Mouse (Mus musculus) CD4-positive helper T cell, adult 2 months (primary cell): ENCODE results near the gene Ssbp3.

Experiments
- DNase-seq: peaks from one replicate; pipeline ENCODE4 v3.0.0-alpha.2; 2012; ENCODE audit warnings: low read depth, missing footprints, low spot score

Gene Ssbp3

DNA sequence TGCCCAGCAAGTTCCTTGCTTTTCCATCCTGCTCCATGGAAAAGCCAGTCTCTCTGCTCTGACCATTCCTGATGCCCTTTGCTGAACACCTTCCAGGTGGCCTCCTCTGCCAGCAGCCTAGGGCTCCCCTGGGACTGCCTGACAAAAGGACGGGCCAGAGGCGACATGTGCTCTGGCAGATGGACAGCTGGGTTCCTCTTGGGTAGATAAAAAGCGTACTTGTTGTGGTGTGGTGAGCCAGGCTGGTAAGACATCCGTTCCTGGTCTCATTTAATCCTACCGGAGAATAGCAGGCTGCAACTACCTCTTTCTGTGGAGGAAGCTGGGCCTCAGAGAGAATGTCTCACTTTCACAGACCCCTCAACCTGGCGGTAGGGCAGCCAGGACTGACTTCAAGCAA, 185.5 kb downstream of the Ssbp3 start:
- DNase-seq: no peak

DNA sequence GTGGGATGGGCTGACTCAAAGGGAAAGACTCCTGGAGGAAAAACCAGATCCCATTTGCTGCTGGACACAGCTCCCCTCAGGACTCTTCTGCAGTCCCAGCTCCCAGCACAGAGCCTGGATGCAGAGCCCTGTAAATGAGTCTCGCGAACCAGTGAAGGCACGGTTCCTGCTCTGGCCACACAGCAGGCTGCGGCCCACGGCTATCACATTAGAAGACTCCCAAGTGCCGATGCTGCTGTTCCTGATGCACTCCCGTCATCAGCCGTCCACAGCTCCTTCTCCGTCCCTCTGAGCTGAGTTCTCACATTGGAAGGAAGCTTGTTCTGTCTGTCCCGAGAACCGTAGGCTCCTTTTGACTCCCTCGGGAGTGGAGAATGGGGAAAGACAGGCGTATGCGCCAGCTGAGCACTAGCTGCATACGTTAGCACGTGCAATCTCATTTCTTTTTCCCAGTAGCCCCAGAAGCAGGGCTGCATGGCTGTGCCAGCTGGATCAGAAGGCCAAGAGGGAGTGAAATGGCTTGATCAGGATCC, 186.4 kb downstream of the Ssbp3 start, which contains the start of gene Cdcp2:
Gene Cdcp2, plus strand, starts transcription at position 51 of the 533 bp plus-strand sequence.
- no peak for DNase-seq

DNA sequence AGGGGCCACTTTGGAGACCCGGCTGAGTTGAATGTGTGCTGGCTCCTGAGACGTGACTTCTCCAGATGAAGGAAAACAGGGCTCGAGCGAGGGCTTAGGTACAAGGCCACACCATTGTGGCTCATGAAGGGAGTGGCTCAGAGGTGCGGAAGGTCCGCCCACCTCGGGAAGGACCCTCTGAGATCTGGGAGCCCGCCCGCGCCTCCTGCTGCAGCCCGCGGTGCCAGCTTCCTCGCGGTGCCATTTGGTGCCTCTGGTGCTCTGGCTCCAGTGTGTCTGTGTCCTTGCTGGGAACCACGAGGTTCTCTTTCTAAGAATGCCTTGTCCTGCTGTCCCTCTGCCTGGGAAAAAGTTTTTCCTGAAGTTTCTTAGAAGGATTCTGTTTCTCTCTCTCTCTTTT, 187.4 kb downstream of the Ssbp3 start:
- no peak for DNase-seq

DNA sequence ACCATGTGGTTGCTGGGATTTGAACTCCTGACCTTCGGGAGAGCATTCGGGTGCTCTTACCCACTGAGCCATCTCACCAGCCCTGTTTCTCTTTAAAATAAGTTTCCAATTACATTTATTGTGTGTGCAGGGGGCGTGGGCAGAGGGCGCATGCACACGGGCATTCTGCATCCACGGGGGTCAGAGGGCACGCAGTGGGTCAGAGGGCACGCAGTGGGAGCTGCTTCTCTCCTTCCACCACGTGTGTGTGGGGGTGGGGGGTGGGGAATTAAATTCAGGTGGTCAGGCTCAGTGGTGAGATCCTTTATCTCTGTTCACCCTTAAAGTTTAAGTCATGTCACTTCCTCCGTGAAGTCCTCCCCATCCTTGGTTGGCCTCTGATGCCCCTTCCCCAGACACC, 187.9 kb downstream of the Ssbp3 start:
- no peak for DNase-seq

DNA sequence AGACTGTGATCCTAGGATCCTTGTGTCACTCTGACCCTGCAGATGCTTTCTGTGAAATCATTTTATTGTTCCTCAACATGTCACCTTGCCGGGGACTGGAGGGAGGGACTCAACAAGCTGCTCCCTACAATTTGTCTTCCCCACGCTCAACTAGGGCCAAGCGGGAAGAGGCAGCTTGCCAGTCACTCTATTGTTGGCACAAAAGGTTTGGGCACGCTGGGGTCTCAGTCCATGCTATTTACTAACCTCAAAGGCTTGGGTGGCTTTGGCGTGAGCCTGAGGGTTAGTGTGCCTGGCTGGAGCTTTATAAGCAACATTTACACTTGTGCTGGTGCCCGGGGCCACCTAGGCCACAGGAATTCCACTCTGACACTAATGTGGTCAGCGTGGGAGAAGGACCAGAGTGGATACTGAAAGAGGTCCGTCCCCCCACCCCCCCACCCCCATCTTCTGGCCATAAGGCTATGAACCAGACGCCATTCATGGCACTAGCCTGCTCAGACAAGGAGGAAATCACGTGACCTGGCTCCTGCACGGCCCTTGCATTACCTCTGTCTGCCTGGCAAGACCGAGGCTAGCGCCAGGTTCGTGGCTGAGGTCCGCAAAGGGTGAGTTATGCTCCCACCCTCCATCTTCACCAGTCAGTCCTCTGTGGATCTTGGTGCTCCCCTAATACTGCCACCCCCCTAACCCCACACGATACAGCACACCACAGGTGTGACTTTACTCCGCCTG, 188.5 kb downstream of the Ssbp3 start:
- no peak for DNase-seq
